Mouse (Mus musculus) C2C12 (cell line): Measurements from ENCODE around the gene Slit3. TPM values are rescaled to one million over a fixed set of nuclear protein-coding genes. Genes with fewer than 3 reads are reported as not detected.

Source experiments
- H3K27me3 ChIP-seq: one replicate; pipeline ENCODE4 v1.6.1; 2011; ENCODE audit not compliant: control insufficient read depth, insufficient read depth, insufficient read length
- H3K36me3 ChIP-seq: one replicate; pipeline ENCODE4 v1.6.1; 2011; ENCODE audit not compliant: control insufficient read depth, insufficient read depth
- H3K4me3 ChIP-seq: one replicate; pipeline ENCODE4 v1.5.1; 2011; ENCODE audit warnings: mild to moderate bottlenecking, control low read depth; ENCODE audit not compliant: poor library complexity, insufficient read depth, severe bottlenecking
- H3K79me2 ChIP-seq: one replicate; pipeline ENCODE4 v1.6.1; 2011; ENCODE audit not compliant: control insufficient read depth, insufficient read depth
- H3K79me3 ChIP-seq: one replicate; pipeline ENCODE4 v1.6.1; 2011; ENCODE audit warnings: low read depth, control low read depth
- H3ac ChIP-seq: one replicate; pipeline ENCODE3; 2011; ENCODE audit warnings: low read depth; ENCODE audit not compliant: control insufficient read depth, insufficient read length
- CEBPB ChIP-seq: IDR thresholded peaks from one replicate; pipeline ENCODE4 v1.6.1; 2011; ENCODE audit warnings: low read depth, mild to moderate bottlenecking, control low read depth, moderate library complexity
- CTCF ChIP-seq: IDR thresholded peaks from one replicate; pipeline ENCODE4 v1.5.1; 2011; ENCODE audit not compliant: control insufficient read depth, insufficient read depth, insufficient read length
- FOSL1 ChIP-seq: IDR thresholded peaks from one replicate; pipeline ENCODE4 v1.8.0; 2011; ENCODE audit warnings: mild to moderate bottlenecking, low read length; ENCODE audit not compliant: poor library complexity, insufficient read depth, severe bottlenecking
- MAX ChIP-seq: IDR thresholded peaks from one replicate; pipeline ENCODE4 v1.6.1; 2011; ENCODE audit warnings: mild to moderate bottlenecking, control low read depth
- MYOD1 ChIP-seq: IDR thresholded peaks from one replicate; pipeline ENCODE4 v1.6.1; 2011; ENCODE audit warnings: low read depth; ENCODE audit not compliant: control insufficient read depth, insufficient read length
- MYOG ChIP-seq: IDR thresholded peaks from one replicate; pipeline ENCODE4 v1.6.1; 2011; ENCODE audit not compliant: control insufficient read depth, insufficient read length; ENCODE audit errors: extremely low read depth
- USF1 ChIP-seq: IDR thresholded peaks from one replicate; pipeline ENCODE4 v1.6.1; 2011; ENCODE audit warnings: low read depth, mild to moderate bottlenecking, control low read depth, moderate library complexity
- polyA plus RNA-seq: library from polyadenylated mRNA; unstranded; fragments of >200 nt; fragmentation: generic; extraction: Trizol; gene quantifications from one replicate; pipeline ENCODE4 v1.2.1, GENCODE M21; 2012; ENCODE audit warnings: missing spikeins

Slit3 gene
- polyA plus RNA-seq, 1 experiment = not detected

GRCm38 (mm10) chr11:35203673-35204072, 82.6 kb downstream of the Slit3 start:
- Histone ChIP-seq H3ac (no peak overlapping the region), H3K36me3 (no peaks in the 10 kb centered on the region), H3K27me3 (peaks cover 3% of the 10 kb centered on the region), H3K79me2 (no peaks in the 10 kb centered on the region), H3K4me3 (no peak overlapping the region), H3K79me3 (no peaks in the 10 kb centered on the region)
- no peak for TF ChIP-seq USF1
- TF ChIP-seq MYOG = no peak
- no peak for TF ChIP-seq MYOD1
- TF ChIP-seq FOSL1 = no peak
- no peak for TF ChIP-seq CEBPB
- no peak for TF ChIP-seq MAX

DNA sequence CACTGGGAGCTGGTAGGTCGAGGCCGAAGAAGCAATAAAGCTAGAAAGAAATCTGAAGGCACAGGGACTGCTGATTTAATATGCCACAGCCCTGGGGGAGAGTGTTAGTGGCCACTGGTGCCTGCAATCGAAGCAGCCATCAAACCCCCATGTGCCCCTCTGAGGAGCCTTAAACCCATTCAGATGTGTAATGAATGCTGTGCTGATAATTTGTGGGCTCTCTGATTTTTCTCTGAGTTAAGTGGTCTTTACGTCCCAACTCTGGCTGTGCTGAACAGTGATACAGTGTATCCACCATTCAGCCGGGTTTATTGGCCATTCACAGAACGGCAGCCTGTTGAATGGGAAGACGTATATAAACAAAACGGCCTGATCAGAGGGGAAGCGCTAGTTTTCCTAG, 83.1 kb downstream of the Slit3 start:
- H3K36me3 ChIP-seq = no peaks in the 10 kb centered on the region
- H3ac ChIP-seq = no peak overlapping the region
- H3K79me3 ChIP-seq = no peaks in the 10 kb centered on the region
- TF ChIP-seq CTCF = no peak
- TF ChIP-seq USF1 = no peak
- TF ChIP-seq MYOG = no peak
- no peak for TF ChIP-seq CEBPB
- TF ChIP-seq MAX = no peak
- TF ChIP-seq FOSL1 = no peak
- TF ChIP-seq MYOD1 = no peak
- H3K27me3 ChIP-seq = peaks cover 3% of the 10 kb centered on the region
- H3K4me3 ChIP-seq = no peak overlapping the region
- H3K79me2 ChIP-seq = no peaks in the 10 kb centered on the region

DNA sequence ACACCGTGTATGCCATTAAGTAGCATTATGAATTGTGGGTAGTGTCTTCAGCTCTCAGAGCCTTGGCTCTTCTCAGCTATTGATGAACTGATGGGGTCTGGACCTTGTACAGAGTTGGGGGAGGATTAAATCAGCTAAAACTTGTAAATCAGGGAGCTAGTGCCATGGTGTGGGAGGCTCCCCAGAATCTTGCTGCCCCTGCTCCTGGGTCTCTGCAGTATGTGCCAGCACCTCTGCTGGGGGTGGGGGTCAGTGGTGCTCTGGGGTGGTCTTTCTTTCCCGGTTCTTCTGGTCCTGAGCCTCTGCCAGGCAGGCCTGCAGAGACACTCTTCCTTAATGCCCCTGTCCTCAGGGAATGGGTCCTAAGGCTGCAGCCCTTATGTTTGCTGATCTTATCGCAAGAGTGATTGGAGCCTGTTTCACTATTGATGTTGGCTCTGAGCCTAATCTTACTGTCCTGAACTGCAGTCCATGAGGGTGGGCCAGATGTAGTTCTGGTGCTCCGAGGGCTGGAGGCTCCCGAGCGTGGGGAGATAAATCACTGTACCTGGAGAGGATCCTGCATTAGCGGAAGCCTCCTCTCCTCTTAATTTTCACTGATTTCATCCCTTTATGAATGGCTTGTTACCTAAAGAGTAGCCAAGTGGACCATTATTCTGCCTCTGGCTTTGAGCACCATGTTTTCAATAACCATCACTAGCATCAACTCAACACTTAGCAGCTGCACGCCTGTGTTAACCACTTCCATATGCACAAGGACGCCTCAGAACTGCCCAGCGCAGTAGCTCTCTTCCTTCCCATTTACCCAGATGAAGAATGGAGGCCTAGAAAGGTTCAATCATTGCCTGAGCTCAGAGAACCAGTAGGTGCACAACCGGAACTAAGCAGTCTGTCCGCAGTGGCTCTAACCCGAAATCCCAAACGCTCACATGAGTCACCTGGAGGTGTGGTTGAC, 90.0 kb downstream of the Slit3 start:
- Histone ChIP-seq H3K4me3 (no peak overlapping the region), H3K79me3 (no peaks in the 10 kb centered on the region), H3K36me3 (no peaks in the 10 kb centered on the region), H3ac (no peak overlapping the region), H3K27me3 (no peaks in the 10 kb centered on the region), H3K79me2 (no peaks in the 10 kb centered on the region)
- no peak for TF ChIP-seq MYOD1

- Histone ChIP-seq H3ac (no peak overlapping the region), H3K4me3 (no peak overlapping the region), H3K27me3 (no peaks in the 10 kb centered on the region), H3K79me2 (no peaks in the 10 kb centered on the region), H3K79me3 (no peaks in the 10 kb centered on the region), H3K36me3 (no peaks in the 10 kb centered on the region)
- TF ChIP-seq MYOG (no peak), USF1 (no peak), MAX (no peak), MYOD1 (no peak), CTCF (no peak), FOSL1 (no peak)
These were observed 103.0 kb downstream of the Slit3 start for GRCm38 (mm10) chr11:35224025-35224424.

DNA sequence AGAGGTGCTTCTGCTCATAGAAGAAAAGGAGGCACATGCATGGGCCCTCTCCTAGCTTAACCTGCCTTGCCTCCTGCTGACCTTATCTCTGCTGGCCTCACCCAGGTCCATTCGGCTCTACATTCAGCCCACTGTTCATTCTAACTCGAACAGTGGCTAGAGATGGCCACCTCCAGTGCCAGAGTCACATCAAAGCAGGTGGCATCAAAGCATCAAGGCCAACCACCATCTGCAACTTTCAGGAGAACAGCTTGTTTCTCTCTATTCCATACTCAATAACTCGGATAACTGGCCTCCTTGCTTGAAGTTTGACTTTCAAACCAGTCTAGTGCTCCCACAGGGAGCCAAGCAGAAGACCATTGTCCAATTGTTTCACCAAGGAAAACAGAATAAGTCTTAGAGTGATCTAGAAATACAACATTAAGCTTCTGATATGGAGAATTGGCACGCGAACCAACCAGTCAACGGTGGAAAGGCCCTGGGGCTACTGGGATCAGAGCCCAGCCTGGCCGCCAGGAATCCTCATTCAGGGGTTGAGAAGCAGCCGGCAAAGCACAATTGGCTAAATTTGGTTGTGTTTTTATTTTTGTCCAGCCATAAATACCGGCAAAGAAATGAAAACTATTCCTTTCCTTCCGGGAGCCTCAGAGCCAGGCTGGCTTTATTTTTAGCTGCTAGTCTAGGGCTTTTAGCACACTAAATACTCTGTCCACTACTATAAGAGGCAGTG, 110.5 kb downstream of the Slit3 start:
- no peak overlapping the region for H3K4me3 ChIP-seq
- no peaks in the 10 kb centered on the region for H3K79me3 ChIP-seq
- no peak overlapping the region for H3ac ChIP-seq
- H3K36me3 ChIP-seq = no peaks in the 10 kb centered on the region
- no peaks in the 10 kb centered on the region for H3K79me2 ChIP-seq
- no peak for TF ChIP-seq CTCF
- no peak for TF ChIP-seq CEBPB
- TF ChIP-seq MYOD1 = no peak
- TF ChIP-seq USF1 = no peak
- TF ChIP-seq MAX = no peak
- TF ChIP-seq FOSL1 = no peak
- no peak for TF ChIP-seq MYOG
- H3K27me3 ChIP-seq = no peaks in the 10 kb centered on the region

DNA sequence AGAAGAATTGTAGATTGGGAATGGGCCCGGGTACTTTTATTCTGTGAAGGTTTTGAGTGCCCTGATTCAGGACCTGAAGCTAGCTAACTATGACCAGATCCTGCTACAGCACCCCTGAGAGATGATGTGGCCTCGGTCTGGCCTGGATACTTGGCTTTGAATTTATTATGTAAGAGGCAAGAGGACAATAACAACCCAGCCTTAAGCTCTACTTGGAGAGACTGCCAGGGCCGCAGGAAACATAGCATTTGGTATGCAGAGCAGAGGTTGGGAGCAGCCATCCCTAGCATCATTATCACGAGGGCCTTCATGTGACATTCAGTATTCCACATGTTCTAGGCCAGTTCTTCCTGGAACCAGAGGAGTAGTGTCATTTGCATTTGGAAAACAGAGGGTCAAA, 111.3 kb downstream of the Slit3 start:
- Histone ChIP-seq H3K27me3 (no peaks in the 10 kb centered on the region), H3ac (no peak overlapping the region), H3K79me3 (no peaks in the 10 kb centered on the region), H3K4me3 (no peak overlapping the region), H3K79me2 (no peaks in the 10 kb centered on the region), H3K36me3 (no peaks in the 10 kb centered on the region)
- TF ChIP-seq CTCF (no peak), USF1 (no peak), FOSL1 (no peak), MAX (no peak), MYOG (no peak), MYOD1 (no peak), CEBPB (no peak)
